Mouse (Mus musculus): ENCODE data around the gene Spon2.

GRCm38 (mm10) chr5:33210515-33210914 lies 7.7 kb downstream of the Spon2 start:
- no peak for TF ChIP-seq CTCF (IDR thresholded peaks at IDR 0.05; ENCODE audit: low read depth)
- no peak for TF ChIP-seq EP300 (IDR thresholded peaks at IDR 0.05; ENCODE audit: low read depth)
